Mouse (Mus musculus) T-cell, adult 2 months (primary cell): ENCODE measurements around the gene Rassf4.
"Not testable (repeated sequence)": the region's sequence is repeated elsewhere in the genome, so short reads cannot be mapped to it uniquely, and the experiment has no call there.

Experiments
- DNase-seq: peaks from one replicate; pipeline ENCODE4 v3.0.0; 2022; ENCODE audit warnings: low spot score

The Rassf4 gene

DNA sequence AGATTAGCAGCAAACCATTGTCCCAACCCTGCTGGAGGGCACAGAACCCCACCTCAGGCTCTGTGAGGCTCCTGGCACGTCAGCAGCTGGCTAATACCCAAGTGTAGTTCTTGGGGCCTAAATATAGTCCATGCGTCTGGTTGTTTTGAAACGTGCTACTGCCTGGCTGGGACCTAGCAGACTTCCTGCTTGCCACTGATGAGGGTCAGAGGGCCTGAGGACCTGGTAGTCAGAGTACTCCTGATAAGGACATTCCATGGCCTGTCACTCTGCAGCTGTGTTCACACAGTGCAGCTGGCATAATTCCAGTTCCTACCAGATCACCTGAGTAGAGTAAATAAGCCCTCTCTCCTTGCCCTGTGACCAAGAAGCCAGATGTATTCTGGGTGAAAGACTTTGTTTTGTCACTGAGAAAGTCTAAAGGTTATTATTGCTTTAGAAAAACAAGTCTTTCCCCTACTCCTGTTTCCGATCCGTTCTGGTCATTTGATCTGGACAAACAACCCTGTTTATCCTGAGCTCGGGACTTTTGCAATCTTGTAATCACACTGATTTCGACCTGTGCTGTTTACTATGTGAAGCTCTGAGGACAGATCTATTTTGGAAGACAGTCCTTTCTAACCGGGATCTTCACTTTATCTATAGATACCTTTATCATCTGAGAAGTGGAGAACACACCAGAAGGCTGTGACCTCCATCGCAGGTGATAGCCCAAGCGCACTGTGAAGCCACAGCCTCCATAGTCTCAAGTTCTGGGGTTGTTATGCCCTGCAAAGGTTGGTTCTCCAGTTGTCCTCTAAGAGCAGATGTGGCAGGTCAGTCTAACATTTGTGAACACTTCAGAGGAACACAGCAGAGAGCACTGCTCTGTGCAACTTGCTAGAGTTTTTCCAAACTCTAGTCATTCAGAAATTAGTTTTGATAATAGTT is 38.2 kb downstream of the Rassf4 start:
- DNase-seq = no peak

DNA sequence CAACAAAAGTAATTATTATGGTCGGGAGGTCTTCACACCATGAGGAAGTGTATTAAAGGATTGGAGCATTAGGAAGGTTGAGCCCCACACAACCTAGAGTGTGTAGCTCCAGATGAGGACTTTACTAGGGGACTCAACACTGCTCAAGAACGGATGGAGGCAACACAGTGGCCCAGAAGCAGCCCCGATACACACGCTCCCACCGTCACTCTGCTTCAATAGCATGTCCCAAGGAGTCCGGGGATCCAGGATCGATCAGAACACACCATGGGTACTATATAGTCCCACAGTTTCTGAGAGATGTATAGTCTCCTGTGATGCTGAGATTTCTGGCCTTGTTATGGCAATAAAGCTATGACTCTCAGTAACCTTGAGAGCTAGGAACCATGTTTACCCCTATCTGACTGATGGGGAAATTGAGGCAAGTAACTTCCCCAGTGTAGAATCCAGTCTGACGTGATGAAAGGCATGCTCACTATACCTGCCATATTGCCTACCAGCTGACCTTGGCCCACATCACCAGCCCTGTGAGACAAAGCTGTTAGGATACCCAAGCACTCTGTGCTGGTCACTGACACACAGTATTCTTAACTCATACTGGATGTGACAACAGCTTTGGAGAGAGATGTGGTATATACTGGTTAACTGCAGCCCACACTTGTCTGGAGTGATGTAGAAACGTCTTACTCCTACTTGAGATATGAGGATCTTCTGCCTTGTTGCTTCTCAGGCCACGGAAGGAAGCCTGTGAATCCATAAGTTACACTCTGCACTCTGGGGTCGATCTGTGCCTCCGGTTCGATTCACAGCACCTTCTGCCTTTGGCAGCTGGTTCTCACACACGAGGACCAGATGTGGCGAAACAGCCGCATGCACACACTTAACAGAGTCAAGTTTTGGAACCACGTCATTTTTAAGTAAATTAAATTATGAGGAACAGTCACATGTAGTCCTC is 39.7 kb downstream of the Rassf4 start:
- no peak for DNase-seq

DNA sequence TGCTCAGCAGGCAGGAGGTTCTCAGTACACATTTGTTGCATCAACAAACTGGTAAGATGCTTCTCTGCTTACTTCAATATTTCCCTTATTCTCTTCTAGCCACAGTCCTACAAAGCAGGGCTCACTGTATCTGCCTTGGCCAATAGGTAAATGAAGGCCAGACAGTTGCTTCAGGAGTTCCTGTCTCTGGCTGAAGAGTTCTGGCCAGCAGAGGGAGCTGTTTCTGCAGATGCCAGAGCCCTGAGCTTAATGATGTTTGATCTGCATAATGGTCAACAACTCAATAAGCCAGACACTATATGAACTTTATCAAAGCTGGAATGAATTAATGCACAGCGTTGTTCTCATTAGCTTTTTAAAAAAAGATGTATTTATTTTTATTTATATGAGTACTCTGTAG is 41.6 kb downstream of the Rassf4 start:
- DNase-seq = peak; percentile 49

DNA sequence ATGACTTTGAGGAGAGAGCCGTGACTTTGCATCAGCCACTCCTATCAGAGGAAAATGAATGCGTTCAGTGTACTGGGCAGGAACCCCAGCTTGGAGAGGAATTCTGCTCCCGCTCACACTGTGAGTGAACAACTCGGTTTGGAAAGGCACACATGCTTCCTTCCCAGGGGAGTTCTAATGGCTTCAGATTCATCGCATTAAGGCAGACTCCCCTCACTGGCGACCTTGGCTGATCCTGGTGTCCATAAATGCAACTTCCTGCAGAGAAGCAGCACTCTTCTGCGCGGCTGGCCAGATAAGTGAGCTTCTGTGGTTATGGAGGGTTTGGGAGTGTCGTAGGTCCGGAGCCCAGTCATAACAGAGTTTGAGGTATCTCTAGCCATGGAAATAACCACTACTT is 44.0 kb downstream of the Rassf4 start:
- no peak for DNase-seq

DNA sequence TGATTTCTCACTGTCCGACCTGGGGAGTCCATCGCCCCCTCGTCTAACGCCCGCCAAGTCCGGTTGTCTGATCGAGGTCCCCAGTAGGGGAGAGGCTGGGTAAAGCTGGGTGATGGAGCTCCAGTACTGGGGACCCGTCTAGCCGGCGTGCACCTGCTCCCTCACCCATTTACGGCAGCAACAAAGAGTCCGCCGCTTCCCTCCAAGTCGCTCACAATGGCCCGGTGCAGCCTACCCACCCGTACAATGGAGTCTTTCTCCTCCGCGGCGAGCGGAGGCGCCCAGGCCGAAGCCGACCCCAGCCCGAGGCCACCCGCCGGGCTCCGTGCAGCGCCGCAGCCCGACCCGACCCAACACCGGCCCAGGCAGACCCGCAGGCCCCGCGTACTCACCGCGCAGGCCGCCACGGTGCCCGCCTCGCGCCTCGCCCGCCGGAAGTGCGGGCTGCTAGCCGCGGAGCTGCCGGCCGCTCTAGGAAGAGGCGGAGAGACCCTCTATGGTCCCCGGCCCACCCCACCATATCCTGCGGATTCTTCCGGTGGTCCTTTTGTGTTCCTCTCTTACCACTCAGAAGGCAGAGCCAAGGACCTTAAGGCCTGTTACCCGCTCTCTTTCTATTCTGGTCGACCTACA is 45.1 kb downstream of the Rassf4 start, which contains the start of gene Zfp422:
Gene Zfp422, minus strand, starts transcription at position 461 of the 633 bp plus-strand sequence.
- peak; percentile 68 for DNase-seq

DNA sequence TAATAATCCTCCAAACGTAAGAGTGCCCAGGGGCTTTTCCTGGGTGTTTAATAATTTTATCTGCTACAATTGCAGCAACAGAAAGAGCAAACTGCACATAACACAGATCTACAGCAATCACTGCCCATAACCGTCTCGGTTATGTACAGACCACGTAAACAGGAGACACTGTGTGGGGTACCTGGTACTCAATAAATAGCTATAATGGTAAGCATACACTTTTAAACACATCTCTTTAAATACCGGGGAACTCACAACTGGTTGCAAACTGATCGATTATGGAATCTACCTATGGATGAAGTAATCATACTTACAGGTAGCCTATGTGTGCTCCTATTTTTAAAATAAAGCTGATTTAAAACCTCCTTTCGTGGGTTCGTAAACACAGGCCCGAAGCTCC is 45.7 kb downstream of the Rassf4 start:
- no peak for DNase-seq

DNA sequence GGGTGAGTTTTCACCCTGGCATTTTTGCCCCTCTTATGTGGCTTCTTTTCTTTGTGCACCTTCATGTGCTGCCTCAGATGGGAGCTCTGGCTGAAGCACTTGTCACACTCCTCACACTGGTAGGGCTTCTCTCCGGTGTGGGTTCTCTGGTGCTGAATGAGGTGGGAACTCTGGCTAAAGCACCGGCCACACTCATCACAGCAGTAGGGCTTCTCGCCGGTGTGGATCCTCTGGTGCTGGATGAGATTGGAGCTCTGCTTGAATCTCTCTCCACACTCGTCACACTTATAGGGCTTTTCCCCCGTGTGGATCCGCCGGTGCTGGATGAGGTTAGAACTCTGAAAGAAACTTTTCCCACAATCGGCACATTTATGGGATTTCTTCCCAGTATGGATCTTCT is 47.3 kb downstream of the Rassf4 start:
- not testable (repeated sequence) for DNase-seq

DNA sequence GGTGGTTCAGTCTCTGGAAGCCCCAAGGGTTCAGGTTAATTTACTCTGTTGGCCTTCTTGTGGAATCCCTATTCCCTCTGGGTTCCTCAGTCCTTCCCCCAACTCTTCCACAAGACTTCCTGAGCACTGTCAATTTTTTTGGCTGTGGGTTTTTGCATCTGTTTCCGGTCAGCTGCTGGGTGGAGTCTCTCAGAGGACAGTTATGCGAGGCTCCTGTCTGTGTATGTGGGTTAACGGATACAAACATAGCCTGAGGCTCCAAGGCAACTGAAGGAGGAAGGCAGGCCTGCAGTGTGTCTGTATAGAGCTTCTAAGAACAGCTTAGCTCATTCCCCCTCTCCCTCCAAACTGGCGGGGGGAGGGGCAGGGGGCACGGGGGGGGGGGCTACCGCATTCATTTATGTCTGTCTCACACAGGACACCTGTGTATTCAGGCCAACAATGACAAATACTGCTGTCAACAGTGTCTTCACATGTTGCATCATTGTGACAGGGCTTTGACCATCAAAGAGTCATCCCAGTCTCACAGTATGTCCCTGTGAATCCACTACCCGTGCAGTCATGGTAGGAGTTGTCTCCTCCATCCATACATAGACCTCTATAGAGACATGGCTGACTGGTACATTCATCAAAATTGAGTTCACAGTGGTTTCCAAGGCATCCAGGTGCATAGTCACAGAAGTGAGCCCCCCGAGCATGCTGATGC is 52.3 kb downstream of the Rassf4 start:
- no peak for DNase-seq

DNA sequence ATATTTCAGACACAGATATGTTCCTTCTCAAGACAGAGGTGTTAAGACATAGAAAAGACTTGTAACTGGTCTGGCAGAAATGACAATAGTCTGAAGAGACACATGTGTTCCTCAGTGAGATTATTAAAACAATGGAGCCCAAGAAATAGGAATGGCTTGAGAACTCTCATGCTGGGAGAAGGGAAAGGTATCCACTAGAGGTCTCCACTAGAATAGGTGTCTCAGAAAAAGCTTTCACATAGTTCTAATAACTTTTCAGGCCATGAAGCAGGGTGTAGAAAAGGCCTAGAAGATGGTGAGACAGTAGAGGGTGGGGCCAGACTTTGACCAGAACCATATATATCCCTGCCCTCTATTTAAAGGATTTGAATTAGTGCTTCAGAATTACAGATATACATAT is 55.7 kb downstream of the Rassf4 start:
- no peak for DNase-seq

DNA sequence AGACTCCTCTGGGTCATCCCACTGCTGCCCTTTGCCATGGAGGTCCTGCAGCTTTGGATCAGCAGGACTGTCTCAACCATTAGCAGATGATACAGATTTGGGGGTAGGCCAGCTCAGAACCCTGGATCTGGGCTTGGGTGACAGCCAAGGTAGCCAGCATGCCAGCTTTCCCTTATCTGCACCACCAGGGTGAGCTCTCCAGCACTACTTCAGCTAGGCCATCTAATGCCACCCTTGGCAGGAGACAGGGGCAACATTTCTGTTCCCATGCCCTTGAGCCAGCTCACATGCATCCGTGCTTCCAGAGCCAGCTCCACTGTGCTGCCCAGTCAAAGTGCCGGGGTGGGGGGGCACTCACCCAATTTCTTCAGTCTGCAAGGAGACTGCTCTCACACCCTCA is 58.0 kb downstream of the Rassf4 start:
- DNase-seq = no peak

DNA sequence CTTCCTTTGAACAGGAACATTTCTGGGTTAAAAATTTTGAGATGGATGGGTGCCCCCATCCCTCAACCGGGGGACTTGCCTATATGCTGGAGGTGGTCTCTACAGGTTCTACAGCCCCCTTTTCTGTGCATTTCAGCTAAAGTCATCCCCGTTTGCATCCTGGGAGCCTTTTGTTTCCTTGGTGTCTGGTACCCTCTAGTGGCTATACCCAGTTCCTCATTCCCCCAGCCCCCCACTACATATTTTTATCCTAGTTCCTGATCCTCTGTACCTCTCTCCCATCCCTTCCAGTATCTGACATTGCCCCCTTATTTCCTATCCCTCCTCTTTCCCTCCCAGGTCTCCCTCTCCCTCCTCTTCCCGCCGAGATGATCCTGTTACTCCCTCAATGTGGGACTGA is 66.5 kb downstream of the Rassf4 start:
- no peak for DNase-seq

DNA sequence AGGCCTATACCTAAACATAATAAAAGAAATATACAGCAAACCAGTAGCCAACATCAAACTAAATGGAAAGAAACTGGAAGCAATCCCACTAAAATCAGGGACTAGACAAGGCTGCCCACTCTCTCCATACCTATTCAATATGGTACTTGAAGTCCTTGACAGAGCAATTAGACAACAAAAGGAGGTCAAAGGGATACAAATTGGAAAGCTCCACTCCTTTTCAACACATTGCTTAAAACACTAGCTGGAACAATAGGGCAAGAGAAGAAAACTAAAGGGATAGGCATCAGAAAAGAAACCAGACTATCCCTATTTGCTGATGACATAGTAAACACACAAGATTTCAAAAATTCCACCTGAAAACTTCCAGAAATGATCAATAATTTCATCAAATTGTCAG is 72.8 kb downstream of the Rassf4 start:
- DNase-seq = not testable (repeated sequence)

DNA sequence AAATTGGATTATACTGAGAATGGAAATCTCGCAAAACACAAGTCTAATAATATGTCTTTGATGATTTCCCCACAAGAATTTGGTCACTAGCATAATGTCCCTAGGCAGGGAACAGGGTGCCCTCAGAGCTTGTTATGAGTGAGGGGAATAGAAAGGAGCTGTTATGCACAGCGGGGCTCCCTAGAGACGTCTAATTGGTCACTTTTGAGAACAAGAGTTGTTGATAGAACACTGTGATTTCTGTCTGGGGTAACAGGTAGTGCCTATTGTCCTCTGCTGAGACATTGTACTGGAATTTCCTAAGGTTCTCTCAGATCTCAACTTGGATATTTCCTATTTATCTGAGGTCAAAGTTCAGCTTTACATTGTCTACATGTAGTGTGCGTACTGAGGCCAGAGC is 89.7 kb downstream of the Rassf4 start, which contains the start of gene Olfr215:
Gene Olfr215, minus strand, starts transcription at position 101 of the 400 bp plus-strand sequence.
- DNase-seq = no peak
